Mouse (Mus musculus) 416B (cell line): ENCODE data around the gene AA792892.
"Not testable (repeated sequence)": the region's sequence is repeated elsewhere in the genome, so short reads cannot be mapped to it uniquely, and the experiment has no call there.

Experiments used
- DNase-seq: peaks from one replicate; pipeline ENCODE4 v3.0.0; 2011; ENCODE audit warnings: low read depth

Gene AA792892

DNA sequence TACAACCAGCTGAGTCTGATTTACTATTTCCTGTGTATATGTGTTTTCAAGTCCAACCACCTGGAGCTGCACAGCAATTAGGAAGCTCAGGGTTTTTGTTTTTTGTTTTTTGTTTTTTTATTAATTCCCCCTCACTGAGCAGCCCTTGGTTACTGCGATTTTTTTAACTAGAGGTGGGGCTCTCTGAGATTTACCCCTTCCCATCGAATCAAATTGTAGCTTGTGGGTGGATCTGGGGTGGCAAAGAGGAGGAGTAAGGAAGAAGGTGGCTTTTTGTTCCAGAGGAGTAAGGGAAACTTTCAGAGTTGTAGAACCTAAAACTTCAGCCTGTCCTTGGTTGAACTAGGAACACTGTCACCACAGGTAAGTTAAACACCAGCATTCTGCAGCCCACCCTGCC lies at the start of gene AA792892:
AA792892 (plus strand) TSS at position 301 of the 400 bp plus-strand sequence.
- DNase-seq, result not testable (repeated sequence)

DNA sequence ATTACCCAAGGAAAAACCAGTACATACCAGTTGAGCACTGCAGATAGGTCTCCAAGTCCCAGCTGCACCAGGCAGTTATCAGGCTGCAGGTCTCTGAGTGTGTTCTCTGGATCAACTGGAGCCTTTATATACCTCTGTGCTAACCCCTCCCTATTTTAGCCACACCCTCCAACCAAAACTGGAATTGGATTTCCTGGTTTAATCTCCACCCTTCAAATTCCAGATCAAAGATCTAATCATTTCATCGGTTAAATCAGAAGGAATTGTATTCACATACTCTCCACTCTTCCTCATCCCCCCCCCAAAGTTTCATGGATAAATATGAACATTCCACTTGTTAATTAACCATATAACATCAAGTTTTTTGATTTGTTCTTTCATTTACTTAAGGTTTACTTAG lies 32.9 kb upstream of the AA792892 start, which contains the start of gene A430089I19Rik:
A430089I19Rik (minus strand) TSS at position 101 of the 400 bp plus-strand sequence.
- DNase-seq, result not testable (repeated sequence)

DNA sequence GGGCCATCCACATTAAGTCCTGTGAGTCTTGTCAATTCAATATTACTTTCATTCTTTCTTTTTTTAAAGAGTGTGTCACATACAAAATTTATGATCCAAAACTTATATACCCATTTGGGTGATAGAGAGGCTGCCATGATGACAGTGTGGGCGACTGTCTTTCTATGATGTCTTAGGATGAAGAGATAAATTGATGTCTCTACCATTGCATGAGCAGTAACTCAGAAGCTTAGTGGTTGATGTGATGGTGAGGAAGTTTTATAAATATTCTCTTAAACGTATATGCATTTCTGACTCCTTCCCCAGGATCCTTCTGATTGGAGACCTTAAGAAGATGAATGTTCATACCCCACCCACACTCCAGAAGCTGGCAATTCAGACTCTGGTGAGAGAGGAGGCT lies 25.4 kb upstream of the AA792892 start, which contains the start of gene Gm6502:
Gm6502 (plus strand) TSS at position 301 of the 400 bp plus-strand sequence.
- DNase-seq, result not testable (repeated sequence)
